Mouse (Mus musculus) hindbrain, embryonic 14.5 days (tissue): ENCODE measurements around the gene Smox. TPM values are rescaled to one million over a fixed set of nuclear protein-coding genes. Genes with fewer than 3 reads are reported as not detected.

Experiments used
- ATAC-seq: fragments of 200-750 bp; cut with Nextera tagmentation; 2 replicates; pipeline ENCODE4 v1.8.0; 2017; ENCODE audit warnings: moderate number of reproducible peaks, mild to moderate bottlenecking, moderate TSS enrichment, moderate library complexity; ENCODE audit not compliant: low FRiP score
- DNase-seq: peaks from one replicate; pipeline ENCODE4 v3.0.0-alpha.2; 2015; ENCODE audit warnings: low spot score
- H3K27ac ChIP-seq: fragments of 300-500 bp; sonication (generic); 2 replicates; pipeline ENCODE4 v1.5.1; 2014; ENCODE audit warnings: mild to moderate bottlenecking, moderate library complexity
- H3K27me3 ChIP-seq: fragments of 300-500 bp; sonication (generic); 2 replicates; pipeline ENCODE4 v1.6.1; 2014; ENCODE audit warnings: mild to moderate bottlenecking, low read length, mixed read lengths; ENCODE audit not compliant: control insufficient read depth, insufficient read depth
- H3K36me3 ChIP-seq: fragments of 300-500 bp; sonication (generic); replicated peaks from 2 replicates; pipeline ENCODE4 v1.6.1; 2014; ENCODE audit not compliant: control insufficient read depth, insufficient read depth
- H3K4me1 ChIP-seq: fragments of 300-500 bp; sonication (generic); replicated peaks from 2 replicates; pipeline ENCODE4 v1.6.1; 2014; ENCODE audit warnings: antibody characterized with exemption, low read length, mixed read lengths; ENCODE audit not compliant: control insufficient read depth, insufficient read depth
- H3K4me2 ChIP-seq: fragments of 300-500 bp; sonication (generic); replicated peaks from 2 replicates; pipeline ENCODE4 v1.6.1; 2014; ENCODE audit warnings: mild to moderate bottlenecking, moderate library complexity
- H3K4me3 ChIP-seq: fragments of 300-500 bp; sonication (generic); replicated peaks from 2 replicates; pipeline ENCODE4 v1.5.1; 2014; ENCODE audit warnings: mild to moderate bottlenecking, low read length
- H3K9ac ChIP-seq: fragments of 300-500 bp; sonication (generic); 2 replicates; pipeline ENCODE4 v1.6.1; 2014
- H3K9me3 ChIP-seq: fragments of 300-500 bp; sonication (generic); 2 replicates; pipeline ENCODE4 v1.6.1; 2016; ENCODE audit warnings: low read length; ENCODE audit not compliant: control insufficient read depth
- WGBS: fragments of 180-500 bp; shearing (Covaris S2); extraction: QIAGEN DNeasy Blood & Tissue Kit; methylation state at CpG from one replicate; pipeline ENCODE4 v1.1.7; 2014; 5-methylcytosine and 5-hydroxymethylcytosine counted together
- polyA plus RNA-seq: library from polyadenylated mRNA; unstranded; fragments of >200 nt; fragmentation: Nextera tagmentation; extraction: Ambion mirVana; gene quantifications from 2 replicates; pipeline ENCODE4 v1.2.1, GENCODE M21; 2014

Gene Smox
- polyA plus RNA-seq, 1 experiment from 2014 or later, result 29.2 TPM

GRCm38 (mm10) chr2:131501886-131502285 is 10.6 kb downstream of the Smox start:
- 57% methylated on average over 5 of the region's 5 CpGs for WGBS
- H3K27ac ChIP-seq, result peak overlapping the region; percentile 59
- no peak overlapping the region for H3K4me2 ChIP-seq
- no peaks in the 10 kb centered on the region for H3K27me3 ChIP-seq
- no peaks in the 10 kb centered on the region for H3K9me3 ChIP-seq
- no peaks in the 10 kb centered on the region for H3K36me3 ChIP-seq
- peak; percentile 42; the same call in 1 of the 2 replicates for ATAC-seq
- peaks cover 18% of the 10 kb centered on the region; the same call in 1 of the 2 replicates for H3K4me1 ChIP-seq
- H3K9ac ChIP-seq, result no peak overlapping the region
- DNase-seq, result no peak
- H3K4me3 ChIP-seq, result no peak overlapping the region

DNA sequence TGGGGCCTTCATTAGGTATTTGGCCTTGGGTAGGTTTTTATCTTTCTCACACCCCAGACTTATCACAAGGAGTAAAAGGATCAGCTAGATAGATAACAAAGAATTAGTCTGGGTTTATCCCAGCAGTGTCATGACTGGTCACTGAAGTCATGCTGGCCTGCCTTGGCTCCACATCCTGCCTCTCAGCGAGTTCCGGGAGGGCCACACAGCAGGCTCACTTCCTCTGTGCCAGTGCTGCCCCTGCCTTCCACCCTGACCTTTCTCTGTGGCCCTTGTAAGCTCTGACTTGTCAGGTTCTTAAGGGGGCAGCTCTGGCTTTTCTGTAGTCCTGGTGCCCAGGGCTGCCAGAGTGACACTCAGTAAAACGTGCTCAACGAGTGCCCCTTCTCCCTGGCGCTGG is 11.3 kb downstream of the Smox start:
- 83% methylated on average over 5 of the region's 5 CpGs for WGBS
- peak overlapping the region; percentile 59; the same call in 1 of the 2 replicates for H3K27ac ChIP-seq
- no peak for ATAC-seq

DNA sequence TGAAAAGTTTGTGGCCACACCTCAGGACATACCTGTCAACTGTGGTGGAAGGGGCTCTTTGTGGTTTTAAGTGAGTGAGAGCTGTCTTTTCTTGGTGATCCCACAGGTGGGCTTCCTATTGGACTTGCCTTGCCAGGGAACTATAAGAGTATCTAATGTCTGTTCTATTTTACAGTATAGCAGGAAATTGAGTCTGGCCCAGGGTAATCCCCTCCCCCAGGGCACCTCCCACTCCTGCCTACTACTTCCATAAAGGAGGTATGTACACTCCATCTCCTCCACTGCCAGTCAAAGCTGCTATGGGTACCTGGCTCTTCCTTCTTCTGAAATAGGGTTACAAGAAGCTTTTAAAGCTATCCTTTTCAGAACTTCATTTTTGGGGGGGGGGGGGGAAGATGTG is 14.1 kb downstream of the Smox start:
- no peaks in the 10 kb centered on the region for H3K27me3 ChIP-seq
- no peak for ATAC-seq

More for the DNA sequence above, 11.3 kb downstream of the Smox start:
- no peaks in the 10 kb centered on the region for H3K9me3 ChIP-seq
- no peak for DNase-seq
- no peaks in the 10 kb centered on the region for H3K27me3 ChIP-seq
- no peak overlapping the region for H3K9ac ChIP-seq
- H3K4me1 ChIP-seq, result peaks cover 20% of the 10 kb centered on the region; the same call in 1 of the 2 replicates
- no peak overlapping the region for H3K4me3 ChIP-seq
- no peaks in the 10 kb centered on the region for H3K36me3 ChIP-seq
- H3K4me2 ChIP-seq, result no peak overlapping the region

GRCm38 (mm10) chr2:131506358-131506757 is 15.1 kb downstream of the Smox start:
- Histone ChIP-seq H3K4me1 (peaks cover 30% of the 10 kb centered on the region), H3K9ac (0 out of 2 replicates have a peak overlapping the region, but pooled peaks have one; percentile 36), H3K4me3 (no peak overlapping the region), H3K27ac (peak overlapping the region; percentile 67), H3K36me3 (no peaks in the 10 kb centered on the region), H3K9me3 (no peaks in the 10 kb centered on the region), H3K4me2 (peak overlapping the region; percentile 4; the same call in 1 of the 2 replicates), H3K27me3 (no peaks in the 10 kb centered on the region)
- WGBS, result 2% methylated on average over 3 of the region's 3 CpGs
- peak; percentile 38 for DNase-seq
- 0 out of 2 replicates have a peak, but pooled peaks have one; percentile 69 for ATAC-seq

More for the DNA sequence above, 14.1 kb downstream of the Smox start:
- Histone ChIP-seq H3K27ac (no peak overlapping the region), H3K9me3 (no peaks in the 10 kb centered on the region), H3K4me3 (no peak overlapping the region), H3K4me1 (peaks cover 35% of the 10 kb centered on the region), H3K36me3 (no peaks in the 10 kb centered on the region), H3K9ac (no peak overlapping the region), H3K4me2 (no peak overlapping the region)
- DNase-seq, result no peak

DNA sequence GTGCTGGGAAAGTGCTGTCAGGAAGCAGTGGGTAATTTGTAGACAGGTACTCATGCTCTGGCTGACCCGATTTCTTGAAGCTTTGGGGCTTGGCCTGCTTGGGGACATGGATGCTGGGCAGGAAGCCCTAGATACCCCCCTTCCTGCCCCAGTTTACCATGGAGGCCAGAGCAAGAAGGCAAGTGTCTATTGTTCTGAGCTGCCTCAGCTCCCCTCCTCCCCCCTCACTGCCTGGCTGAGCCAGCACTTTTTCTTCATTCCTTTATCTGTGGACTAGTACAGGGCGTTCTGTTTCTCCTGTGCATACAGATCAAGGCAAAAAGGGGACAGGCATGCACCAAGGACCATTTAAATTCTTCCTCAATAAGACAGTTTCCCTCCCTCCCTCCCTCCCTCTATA is 17.2 kb downstream of the Smox start:
- Histone ChIP-seq H3K36me3 (no peaks in the 10 kb centered on the region), H3K27me3 (no peaks in the 10 kb centered on the region), H3K9me3 (no peaks in the 10 kb centered on the region), H3K4me1 (peaks cover 27% of the 10 kb centered on the region), H3K9ac (no peak overlapping the region), H3K4me3 (no peak overlapping the region), H3K27ac (no peak overlapping the region), H3K4me2 (no peak overlapping the region)
- DNase-seq (no peak), ATAC-seq (peak; percentile 29; the same call in 1 of the 2 replicates)
- 47% methylated on average over 2 of the region's 2 CpGs for WGBS

DNA sequence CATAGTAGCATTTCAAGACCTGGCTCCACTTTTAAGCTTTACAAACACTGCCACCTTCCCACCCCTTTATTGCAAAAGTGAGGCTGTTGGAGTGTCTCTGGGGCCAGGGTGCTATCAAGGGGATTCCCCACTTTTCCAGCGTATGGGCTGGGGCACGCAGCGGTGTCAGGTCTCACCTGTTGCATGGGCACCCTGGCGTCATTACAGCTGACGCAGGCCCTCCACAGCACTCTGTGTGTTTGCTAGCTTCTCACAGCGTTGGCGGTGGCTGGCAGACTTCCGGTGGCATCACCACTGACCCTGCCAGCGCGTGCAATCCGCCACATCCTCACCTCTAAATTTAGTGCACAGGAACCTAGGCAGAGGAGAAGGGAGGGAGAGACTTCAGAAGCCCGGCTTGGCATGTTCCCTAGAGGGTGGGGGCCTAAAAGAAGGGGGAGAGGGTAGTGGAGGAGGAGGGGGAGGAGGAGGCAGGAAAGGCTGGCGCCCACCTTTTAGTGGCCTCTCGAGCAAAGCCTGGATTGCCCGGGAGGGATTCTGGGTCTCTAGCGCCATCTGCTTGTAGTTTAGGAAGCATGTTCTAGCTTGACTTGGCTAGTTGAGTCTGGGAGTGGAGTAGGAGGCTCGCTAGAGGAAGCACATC is 18.5 kb downstream of the Smox start:
- ATAC-seq (no peak; the same call in 1 of the 2 replicates), DNase-seq (peak; percentile 76)
- WGBS, result 20% methylated on average over 17 of the region's 17 CpGs
- no peak overlapping the region for H3K9ac ChIP-seq
- no peak overlapping the region for H3K4me3 ChIP-seq
- H3K4me2 ChIP-seq, result peak overlapping the region; percentile 41
- no peaks in the 10 kb centered on the region for H3K27me3 ChIP-seq
- no peaks in the 10 kb centered on the region for H3K9me3 ChIP-seq
- H3K36me3 ChIP-seq, result no peaks in the 10 kb centered on the region
- H3K4me1 ChIP-seq, result peaks cover 32% of the 10 kb centered on the region
- no peak overlapping the region for H3K27ac ChIP-seq

- Histone ChIP-seq H3K36me3 (no peaks in the 10 kb centered on the region), H3K27me3 (no peaks in the 10 kb centered on the region), H3K27ac (no peak overlapping the region), H3K9ac (no peak overlapping the region), H3K4me3 (no peak overlapping the region), H3K4me1 (peaks cover 32% of the 10 kb centered on the region), H3K9me3 (no peaks in the 10 kb centered on the region), H3K4me2 (no peak overlapping the region)
- ATAC-seq (no peak), DNase-seq (no peak)
- WGBS, result 73% methylated on average over 5 of the region's 5 CpGs
Measured at GRCm38 (mm10) chr2:131510531-131510930, 19.2 kb downstream of the Smox start.

DNA sequence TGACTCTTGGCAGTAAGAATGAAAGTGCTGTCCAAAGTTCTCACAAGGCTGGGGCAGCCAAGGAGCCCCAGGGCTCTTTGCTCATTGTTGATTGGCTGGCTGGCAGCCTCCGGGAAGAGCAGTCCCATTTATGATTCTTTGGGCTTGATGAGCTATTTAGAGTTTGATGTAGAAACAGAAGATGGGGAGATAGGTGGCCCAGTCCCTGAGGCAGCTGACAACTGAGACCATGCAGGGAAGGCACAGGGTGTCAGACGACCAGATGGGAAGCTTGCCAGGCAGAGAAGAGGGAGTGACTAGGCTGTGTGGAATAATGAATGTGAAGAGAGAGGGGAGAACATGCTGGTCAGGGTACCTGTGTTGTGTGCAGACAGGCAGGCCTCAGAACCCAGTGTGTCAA is 22.2 kb downstream of the Smox start:
- no peak overlapping the region for H3K9ac ChIP-seq
- no peak for DNase-seq
- H3K27me3 ChIP-seq, result no peaks in the 10 kb centered on the region

GRCm38 (mm10) chr2:131514055-131514621 is 22.8 kb downstream of the Smox start:
- Histone ChIP-seq H3K36me3 (peaks cover 18% of the 10 kb centered on the region; the same call in 1 of the 2 replicates), H3K9me3 (no peaks in the 10 kb centered on the region), H3K4me1 (peaks cover 16% of the 10 kb centered on the region), H3K27me3 (no peaks in the 10 kb centered on the region), H3K27ac (no peak overlapping the region), H3K4me3 (no peak overlapping the region), H3K4me2 (no peak overlapping the region), H3K9ac (no peak overlapping the region)
- ATAC-seq, result no peak
- no peak for DNase-seq
- 85% methylated on average over 4 of the region's 4 CpGs for WGBS

More for the DNA sequence above, 22.2 kb downstream of the Smox start:
- H3K36me3 ChIP-seq, result peaks cover 16% of the 10 kb centered on the region; the same call in 1 of the 2 replicates
- H3K27ac ChIP-seq, result no peak overlapping the region
- no peak overlapping the region for H3K4me3 ChIP-seq
- H3K4me1 ChIP-seq, result peaks cover 17% of the 10 kb centered on the region
- ATAC-seq, result no peak
- 57% methylated on average over 2 of the region's 2 CpGs for WGBS
- H3K4me2 ChIP-seq, result no peak overlapping the region
- H3K9me3 ChIP-seq, result no peaks in the 10 kb centered on the region
